ENCODE assay signal across 23 mouse cellular contexts in genomic region chr4:131597996-131598395, GRCm38 (mm10).
A peak's percentile ranks its signal among the peaks of the same experiment; 100 is the strongest.
DNase-seq lines count a peak whose midpoint lies in the region; ATAC-seq and TF ChIP-seq lines count a peak whose summit lies in the region.
"Had no signal": no experiment of that assay in that cellular context is flagged by ENCODE, and none has a peak within 500 bp of the region (broad histone marks: within the 10 kb centered on the region; RNA-seq: fewer than 3 reads in every experiment).

No protein-coding gene starts in this region.

- peak; percentile 26 for DNase-seq in forebrain, embryonic 14.5 days (ENCODE audit: low spot score)
- peak; percentile 17 to 37 for DNase-seq in layer of hippocampus, adult 2 months (ENCODE audit: low spot score in 2 of 2)
- DNase-seq in layer of hippocampus, postnatal 25 days (ENCODE audit: extremely low spot score in 1 of 2, low spot score in 1 of 2), result no peak
- DNase-seq in right cerebral cortex, adult 18-20 months, result peak; percentile 5
- DNase-seq in right cerebral cortex, postnatal 25 days, result no peak
- DNase-seq in telencephalon, adult 2 months (ENCODE audit: low read depth, low spot score), result peak; percentile 33
- no peak for DNase-seq in B cell, adult 2 months
- DNase-seq: adrenal gland, adult 2 months; adrenal gland, postnatal 10 days; adrenal gland, postnatal 25 days; cerebellum, adult 11 months; cerebellum, adult 18-20 months; cerebellum, adult 8-10 months; cerebellum, adult 9-11 months; cerebellum, postnatal 14 days; cerebellum, postnatal 36 days; embryo, embryonic 11 days had no signal

- no peaks in the 10 kb centered on the region for H3K36me3 ChIP-seq in forebrain, embryonic 14.5 days (ENCODE audit: control insufficient read depth, insufficient read depth, low read length)
- H3K36me3 ChIP-seq in forebrain, embryonic 13.5 days (ENCODE audit: poor library complexity, severe bottlenecking), result no peaks in the 10 kb centered on the region
- H3K36me3 ChIP-seq: embryonic facial prominence, embryonic 13.5 days; embryonic facial prominence, embryonic 15.5 days; forebrain, embryonic 10.5 days; forebrain, embryonic 12.5 days had no signal

- H3K4me3 ChIP-seq in forebrain, embryonic 14.5 days (ENCODE audit: low read depth, low read length), result no peak overlapping the region
- H3K4me3 ChIP-seq in forebrain, embryonic 13.5 days, result no peak overlapping the region
- no peak overlapping the region for H3K4me3 ChIP-seq in layer of hippocampus, adult 2 months
- H3K4me3 ChIP-seq: embryonic facial prominence, embryonic 13.5 days; embryonic facial prominence, embryonic 15.5 days; erythroblast, embryonic 14.5 days; forebrain, embryonic 10.5 days; forebrain, embryonic 12.5 days had no signal

- no peak for TF ChIP-seq CTCF in layer of hippocampus, adult 2 months (conservative IDR thresholded peaks at IDR 0.05)

- no peak for ATAC-seq in forebrain, embryonic 14.5 days
- no peak for ATAC-seq in forebrain, embryonic 13.5 days

- no peaks in the 10 kb centered on the region for H3K9me3 ChIP-seq in forebrain, embryonic 14.5 days (replicated peaks; ENCODE audit: control insufficient read depth, low read length)
- 0 out of 2 replicates have a peak, but pooled peaks cover 3% of the 10 kb centered on the region for H3K9me3 ChIP-seq in forebrain, embryonic 13.5 days (replicated peaks)
- H3K9me3 ChIP-seq: embryonic facial prominence, embryonic 13.5 days; embryonic facial prominence, embryonic 15.5 days had no signal

- WGBS in forebrain, embryonic 14.5 days, result 69% methylated on average over 10 of the region's 10 CpGs
- 83% methylated on average over 10 of the region's 10 CpGs for WGBS in forebrain, embryonic 13.5 days

- no peaks in the 10 kb centered on the region for H3K4me1 ChIP-seq in forebrain, embryonic 14.5 days (ENCODE audit: control insufficient read depth, insufficient read depth, low read length)
- no peaks in the 10 kb centered on the region for H3K4me1 ChIP-seq in forebrain, embryonic 13.5 days
- H3K4me1 ChIP-seq: embryonic facial prominence, embryonic 13.5 days; embryonic facial prominence, embryonic 15.5 days; forebrain, embryonic 12.5 days had no signal

- H3K27me3 ChIP-seq in forebrain, embryonic 14.5 days (replicated peaks; ENCODE audit: control insufficient read depth, insufficient read depth, low read length), result no peaks in the 10 kb centered on the region
- no peaks in the 10 kb centered on the region for H3K27me3 ChIP-seq in forebrain, embryonic 13.5 days
- H3K27me3 ChIP-seq: embryonic facial prominence, embryonic 13.5 days; embryonic facial prominence, embryonic 15.5 days had no signal

- H3K9ac ChIP-seq in forebrain, embryonic 14.5 days (ENCODE audit: low read length), result no peak overlapping the region
- H3K9ac ChIP-seq in forebrain, embryonic 13.5 days, result no peak overlapping the region
- H3K9ac ChIP-seq: embryonic facial prominence, embryonic 13.5 days; embryonic facial prominence, embryonic 15.5 days; forebrain, embryonic 12.5 days had no signal

- H3K27ac ChIP-seq in forebrain, embryonic 14.5 days (ENCODE audit: low read depth, low read length), result no peak overlapping the region
- no peak overlapping the region for H3K27ac ChIP-seq in forebrain, embryonic 13.5 days
- H3K27ac ChIP-seq in layer of hippocampus, adult 2 months, result no peak overlapping the region
- H3K27ac ChIP-seq: embryonic facial prominence, embryonic 13.5 days; embryonic facial prominence, embryonic 15.5 days; forebrain, embryonic 10.5 days; forebrain, embryonic 12.5 days had no signal

- no peak overlapping the region for H3K4me2 ChIP-seq in forebrain, embryonic 14.5 days (ENCODE audit: low read length)
- H3K4me2 ChIP-seq in forebrain, embryonic 13.5 days, result no peak overlapping the region
- H3K4me2 ChIP-seq: embryonic facial prominence, embryonic 13.5 days; embryonic facial prominence, embryonic 15.5 days; forebrain, embryonic 12.5 days had no signal

Comparison
In these comparisons a context has a peak if more than half of its experiments do, and no peak if none do; other contexts are left out.
1. DNase-seq: peak in forebrain, embryonic 14.5 days (single experiment), layer of hippocampus, adult 2 months (2 of 2), right cerebral cortex, adult 18-20 months (single experiment) and telencephalon, adult 2 months (single experiment); none in layer of hippocampus, postnatal 25 days (0 of 2), right cerebral cortex, postnatal 25 days (single experiment) and B cell, adult 2 months (0 of 2).